10 mouse cellular contexts compared by ENCODE assay signal in genomic region chr5:129065946-129066345, GRCm38 (mm10). TPM values are rescaled to one million over a fixed set of nuclear protein-coding genes. Genes with fewer than 3 reads are reported as not detected.
DNase-seq lines count a peak whose midpoint lies in the region; ATAC-seq and TF ChIP-seq lines count a peak whose summit lies in the region.
"Had no signal": no experiment of that assay in that cellular context is flagged by ENCODE, and none has a peak within 500 bp of the region (broad histone marks: within the 10 kb centered on the region; RNA-seq: fewer than 3 reads in every experiment).

No protein-coding gene starts in this region.

- H3K4me1 ChIP-seq in embryonic fibroblast, embryonic 13.5 days (ENCODE audit: control insufficient read depth, insufficient read depth, low read length) = peaks cover 2% of the 10 kb centered on the region; the same call in 1 of the 2 replicates
- no peaks in the 10 kb centered on the region for H3K4me1 ChIP-seq in stomach, postnatal 0 days (replicated peaks; ENCODE audit: control insufficient read depth, insufficient read depth)
- H3K4me1 ChIP-seq in intestine, embryonic 15.5 days (replicated peaks) = peaks cover 8% of the 10 kb centered on the region; the same call in 1 of the 2 replicates

- no peak for TF ChIP-seq POLR2A in embryonic fibroblast, embryonic 13.5 days (IDR thresholded peaks at IDR 0.05; ENCODE audit: low read depth, low read length)

- no peaks in the 10 kb centered on the region for H3K9me3 ChIP-seq in stomach, postnatal 0 days (ENCODE audit: control insufficient read depth, low read length)
- H3K9me3 ChIP-seq in intestine, embryonic 15.5 days = no peaks in the 10 kb centered on the region
- H3K9me3 ChIP-seq: forebrain, embryonic 10.5 days had no signal

- H3K36me3 ChIP-seq in stomach, postnatal 0 days (ENCODE audit: control insufficient read depth, insufficient read depth, low read length) = no peaks in the 10 kb centered on the region
- no peaks in the 10 kb centered on the region for H3K36me3 ChIP-seq in intestine, embryonic 15.5 days
- H3K36me3 ChIP-seq: forebrain, embryonic 10.5 days had no signal

- 48% methylated on average over 9 of the region's 9 CpGs for WGBS in stomach, postnatal 0 days
- WGBS in intestine, embryonic 15.5 days = 73% methylated on average over 9 of the region's 9 CpGs

- no peaks in the 10 kb centered on the region for H3K27me3 ChIP-seq in stomach, postnatal 0 days (ENCODE audit: control insufficient read depth, insufficient read depth, low read length)
- no peaks in the 10 kb centered on the region for H3K27me3 ChIP-seq in intestine, embryonic 15.5 days (replicated peaks)

- no peak overlapping the region for H3K4me2 ChIP-seq in stomach, postnatal 0 days (replicated peaks; ENCODE audit: low read depth)
- H3K4me2 ChIP-seq in intestine, embryonic 15.5 days (replicated peaks) = no peak overlapping the region

- no peak overlapping the region for H3K9ac ChIP-seq in stomach, postnatal 0 days (ENCODE audit: low read length)
- H3K9ac ChIP-seq in intestine, embryonic 15.5 days = no peak overlapping the region

- no peak for TF ChIP-seq EP300 in stomach, postnatal 0 days (optimal IDR thresholded peaks at IDR 0.05)

- DNase-seq in layer of hippocampus, adult 2 months (ENCODE audit: low spot score in 2 of 2) = no peak
- DNase-seq in layer of hippocampus, postnatal 36 days = no peak
- peak; percentile 64 to 72 for DNase-seq in heart, postnatal 36 days
- DNase-seq in stomach, postnatal 0 days (ENCODE audit: low spot score) = peak; percentile 20
- DNase-seq in embryo, embryonic 10 days (ENCODE audit: low spot score) = no peak
- DNase-seq: cerebellum, adult 11 months had no signal

- ATAC-seq in stomach, postnatal 0 days (ENCODE audit: low FRiP score, low TSS enrichment) = peak; percentile 59; the same call in 1 of the 2 replicates
- no peak for ATAC-seq in intestine, embryonic 15.5 days
- no peak for ATAC-seq in monocyte, adult 5-6 weeks (replicated peaks; ENCODE audit: insufficient number of reproducible peaks, low FRiP score, low TSS enrichment, poor library complexity, severe bottlenecking)

- intact Hi-C loops in heart, postnatal 36 days (cut with DNase I) = loop anchor here (10.0 kb wide), 1 partner anchor 319 kb away; no protein-coding TSS in a partner anchor

- no peak for TF ChIP-seq CTCF in layer of hippocampus, adult 2 months (conservative IDR thresholded peaks at IDR 0.05)
- TF ChIP-seq CTCF in embryonic fibroblast, embryonic 13.5 days (IDR thresholded peaks at IDR 0.05; ENCODE audit: borderline replicate concordance, insufficient read depth, low read length) = no peak
- TF ChIP-seq CTCF in stomach, postnatal 0 days (IDR thresholded peaks at IDR 0.05; ENCODE audit: low read depth) = no peak

- 0 out of 2 replicates have a peak overlapping the region, but pooled peaks have one; percentile 18 for H3K27ac ChIP-seq in layer of hippocampus, adult 2 months
- H3K27ac ChIP-seq in embryonic fibroblast, embryonic 13.5 days (ENCODE audit: insufficient read depth, low read length) = peak overlapping the region; percentile 78
- H3K27ac ChIP-seq in stomach, postnatal 0 days (replicated peaks) = peak overlapping the region; percentile 45; the same call in 1 of the 2 replicates
- no peak overlapping the region for H3K27ac ChIP-seq in intestine, embryonic 15.5 days
- H3K27ac ChIP-seq: forebrain, embryonic 10.5 days had no signal

- no peak overlapping the region for H3K4me3 ChIP-seq in layer of hippocampus, adult 2 months
- H3K4me3 ChIP-seq in embryonic fibroblast, embryonic 13.5 days (ENCODE audit: insufficient read depth, low read length) = no peak overlapping the region
- no peak overlapping the region for H3K4me3 ChIP-seq in stomach, postnatal 0 days (ENCODE audit: low read depth, low read length)
- H3K4me3 ChIP-seq in intestine, embryonic 15.5 days (replicated peaks) = no peak overlapping the region
- H3K4me3 ChIP-seq: forebrain, embryonic 10.5 days had no signal

RNA-seq across cellular contexts. Expression of gene Adgrd1, which starts 30.6 kb away (rescaled TPM):
- under 1 TPM; 0.33 to 0.39 TPM for total RNA-seq in layer of hippocampus, adult 2 months (2021)
- total RNA-seq in layer of hippocampus, postnatal 36 days (2021) = under 1 TPM; 0.32 to 0.35 TPM
- 1.4 and 2.5 TPM in 2 replicates for polyA plus RNA-seq in embryonic fibroblast, embryonic 13.5 days (2011; ENCODE audit: insufficient read length, low read depth, missing spikeins)
- total RNA-seq in heart, postnatal 36 days (2021) = 1 to 10 TPM; 4.7 to 5.9 TPM
- 3.1 and 3.7 TPM in 2 replicates for polyA plus RNA-seq in stomach, postnatal 0 days (2015; fragmentation: Nextera tagmentation; extraction: Ambion mirVana)
- polyA plus RNA-seq in intestine, embryonic 15.5 days (2015; fragmentation: Nextera tagmentation; extraction: Ambion mirVana) = 1.2 and 1.3 TPM in 2 replicates
- total RNA-seq in monocyte, adult 5-6 weeks (2017) = not detected in 3 replicates

RNA-seq across cellular contexts. Expression of gene Ran, which starts 46.1 kb away (rescaled TPM):
- 100 to 1,000 TPM; 160 to 167 TPM for total RNA-seq in layer of hippocampus, adult 2 months (2021)
- 100 to 1,000 TPM; 166 to 174 TPM for total RNA-seq in layer of hippocampus, postnatal 36 days (2021)
- 260 and 321 TPM in 2 replicates for polyA plus RNA-seq in embryonic fibroblast, embryonic 13.5 days (2011; ENCODE audit: insufficient read length, low read depth, missing spikeins)
- total RNA-seq in heart, postnatal 36 days (2021) = 100 to 1,000 TPM in 1 of 2 experiments, 10 to 100 TPM in 1; 86.3 to 103 TPM
- polyA plus RNA-seq in stomach, postnatal 0 days (2015; fragmentation: Nextera tagmentation; extraction: Ambion mirVana) = 226 and 257 TPM in 2 replicates
- polyA plus RNA-seq in intestine, embryonic 15.5 days (2015; fragmentation: Nextera tagmentation; extraction: Ambion mirVana) = 527 and 602 TPM in 2 replicates
- 96.8 to 160 TPM (median 133 TPM) in 3 replicates for total RNA-seq in monocyte, adult 5-6 weeks (2017)

RNA-seq across cellular contexts. Expression of gene Stx2, which starts 57.6 kb away (rescaled TPM):
- total RNA-seq in layer of hippocampus, adult 2 months (2021) = 10 to 100 TPM; 30.9 to 31.8 TPM
- 10 to 100 TPM; 25.3 to 38.0 TPM for total RNA-seq in layer of hippocampus, postnatal 36 days (2021)
- polyA plus RNA-seq in embryonic fibroblast, embryonic 13.5 days (2011; ENCODE audit: insufficient read length, low read depth, missing spikeins) = 44.1 and 52.4 TPM in 2 replicates
- total RNA-seq in heart, postnatal 36 days (2021) = 10 to 100 TPM; 12.2 to 20.5 TPM
- 10.4 and 10.9 TPM in 2 replicates for polyA plus RNA-seq in stomach, postnatal 0 days (2015; fragmentation: Nextera tagmentation; extraction: Ambion mirVana)
- 21.1 and 24.1 TPM in 2 replicates for polyA plus RNA-seq in intestine, embryonic 15.5 days (2015; fragmentation: Nextera tagmentation; extraction: Ambion mirVana)
- total RNA-seq in monocyte, adult 5-6 weeks (2017) = 19.9 to 45.5 TPM (median 22.5 TPM) in 3 replicates

Comparison
In these comparisons a context has a peak if more than half of its experiments do, and no peak if none do; other contexts are left out.
1. DNase-seq: peak in heart, postnatal 36 days (2 of 2) and stomach, postnatal 0 days (single experiment); none in layer of hippocampus, adult 2 months (0 of 2), layer of hippocampus, postnatal 36 days (0 of 2) and embryo, embryonic 10 days (single experiment).